Mouse (Mus musculus): ENCODE results near the gene Ptprn2.

- TF ChIP-seq POLR2A (IDR thresholded peaks at IDR 0.05; ENCODE audit: insufficient read length, low read depth) (no peak), USF1 (IDR thresholded peaks at IDR 0.05; ENCODE audit: low read depth) (no peak), POLR2AphosphoS2 (IDR thresholded peaks at IDR 0.05; ENCODE audit: insufficient read length, low read depth) (no peak), REST (IDR thresholded peaks at IDR 0.05; ENCODE audit: insufficient read depth, insufficient read length) (no peak), MYOG (IDR thresholded peaks at IDR 0.05; ENCODE audit: control insufficient read depth in 1 of 3, insufficient read depth in 1 of 3, insufficient read length in 2 of 3, low read depth in 2 of 3) (no peak), E2F4 (IDR thresholded peaks at IDR 0.05; ENCODE audit: insufficient read depth) (no peak)
These were observed 464.2 kb downstream of the Ptprn2 start for GRCm38 (mm10) chr12:116949726-116950125.
